Mouse (Mus musculus): ENCODE measurements at regions not wholly inside any gene's neighbourhood (a gene's known extent, or its start where the extent isn't known, plus 50 kb on each side); places are given as distances from the start of the nearest gene placed in this dataset.

DNA sequence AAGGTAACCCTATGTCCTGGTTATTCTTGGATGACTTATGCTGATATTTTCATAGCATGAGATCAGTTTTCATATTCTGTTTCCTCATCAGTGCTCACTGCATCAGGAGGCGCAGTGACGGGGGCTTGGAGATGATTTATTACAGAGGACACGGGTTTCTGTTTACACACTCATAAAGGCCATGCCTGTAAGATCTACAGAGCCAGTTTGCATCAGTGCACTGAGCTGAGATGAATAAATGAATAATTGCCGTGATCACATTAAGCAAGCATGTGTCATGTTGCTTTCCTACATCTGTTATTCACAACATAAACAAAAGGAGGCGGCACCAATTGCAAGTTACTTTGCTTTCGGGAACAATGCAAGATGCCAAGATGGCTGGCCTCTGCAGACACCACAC, 271.6 kb downstream of the Rnf144a start:
- DNase-seq (ENCODE audit: low spot score in 2 of 2): no peak

DNA sequence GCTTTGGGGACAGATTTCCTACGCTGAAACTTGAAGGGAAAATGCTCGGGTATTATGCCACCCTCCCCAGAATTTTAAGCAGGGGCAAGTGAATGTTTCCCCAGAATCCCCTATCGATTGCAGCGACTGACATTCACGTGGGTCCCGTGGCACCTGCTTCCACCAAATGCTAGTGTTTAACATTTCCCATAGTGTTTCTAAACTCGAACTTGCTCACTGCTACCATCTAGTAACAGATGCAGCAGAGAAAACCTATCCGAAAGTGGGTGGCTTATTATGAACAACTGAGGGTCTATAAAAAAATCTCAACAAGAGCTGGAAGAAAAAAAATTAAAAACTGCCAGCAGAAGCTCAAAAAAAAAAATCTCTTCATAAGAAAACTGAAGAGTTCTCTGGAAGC, 284.2 kb downstream of the Rnf144a start:
- peak in 1 of 2 experiments; percentile 72 for DNase-seq (ENCODE audit: low spot score in 2 of 2)

DNA sequence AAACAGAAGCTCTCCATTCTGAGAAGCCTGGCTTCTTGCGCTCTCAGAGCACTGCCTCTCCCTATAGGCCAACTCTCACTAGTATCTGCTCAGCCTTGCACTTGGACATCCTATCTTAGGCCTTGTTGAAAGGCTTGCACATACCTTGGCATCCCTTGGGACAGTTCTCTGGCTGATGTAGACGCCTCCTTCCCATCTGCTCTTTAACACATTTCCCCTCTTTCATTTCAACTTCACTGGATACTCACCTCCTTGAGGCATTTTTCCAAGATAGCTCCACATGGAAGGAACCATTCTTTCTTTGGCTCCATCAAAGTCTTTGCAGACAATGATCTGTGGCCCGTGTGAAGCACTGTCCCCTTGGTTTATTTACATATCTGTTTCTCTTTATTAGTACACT, 285.0 kb downstream of the Rnf144a start:
- DNase-seq (ENCODE audit: low spot score in 2 of 2): no peak

GRCm38 (mm10) chr12:26129511-26129910, 285.5 kb downstream of the Rnf144a start:
- no peak for DNase-seq (ENCODE audit: low spot score in 2 of 2)

- DNase-seq (ENCODE audit: low spot score in 2 of 2): no peak
These were observed 286.2 kb downstream of the Rnf144a start for GRCm38 (mm10) chr12:26128851-26129250.

DNA sequence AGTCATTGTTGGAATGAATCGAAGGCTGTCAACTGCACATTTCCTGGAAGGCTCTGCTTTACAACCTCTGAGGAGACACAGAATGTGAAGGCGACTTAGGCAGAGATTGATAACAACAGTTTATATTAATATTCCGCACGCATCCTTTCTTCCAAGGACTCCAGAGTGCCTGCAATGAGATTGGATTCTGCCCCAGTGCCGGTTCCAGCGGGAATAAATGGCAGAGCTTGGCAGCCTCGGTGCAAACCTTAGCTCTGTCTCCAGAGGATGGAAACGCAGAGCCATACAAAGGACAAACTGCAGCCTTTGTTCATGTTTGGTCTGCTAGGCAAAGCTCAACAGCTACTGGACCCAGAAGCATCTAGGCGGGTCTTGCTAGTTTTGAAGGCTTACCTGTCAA, 288.8 kb downstream of the Rnf144a start:
- no peak for DNase-seq (ENCODE audit: low spot score in 2 of 2)

DNA sequence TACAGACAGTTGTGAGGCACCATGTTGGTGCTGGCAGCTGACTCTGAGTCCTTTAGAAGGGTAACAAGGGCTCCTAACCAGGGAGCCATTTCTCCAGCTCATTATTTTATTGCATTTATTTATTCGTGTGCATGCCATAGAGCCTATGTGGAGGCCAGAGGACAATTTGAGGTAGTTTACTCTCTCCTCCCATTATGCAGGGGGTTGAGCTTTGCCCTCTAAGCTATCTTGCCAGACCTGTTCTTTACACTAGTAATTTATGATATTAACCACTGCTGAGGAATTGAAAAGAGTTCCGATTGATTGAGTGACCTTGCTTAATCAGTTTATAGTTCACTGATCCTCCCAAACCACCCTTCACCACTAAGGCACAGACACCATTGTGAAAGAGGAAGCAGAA, 290.8 kb downstream of the Rnf144a start:
- no peak for DNase-seq (ENCODE audit: low spot score in 2 of 2)

DNA sequence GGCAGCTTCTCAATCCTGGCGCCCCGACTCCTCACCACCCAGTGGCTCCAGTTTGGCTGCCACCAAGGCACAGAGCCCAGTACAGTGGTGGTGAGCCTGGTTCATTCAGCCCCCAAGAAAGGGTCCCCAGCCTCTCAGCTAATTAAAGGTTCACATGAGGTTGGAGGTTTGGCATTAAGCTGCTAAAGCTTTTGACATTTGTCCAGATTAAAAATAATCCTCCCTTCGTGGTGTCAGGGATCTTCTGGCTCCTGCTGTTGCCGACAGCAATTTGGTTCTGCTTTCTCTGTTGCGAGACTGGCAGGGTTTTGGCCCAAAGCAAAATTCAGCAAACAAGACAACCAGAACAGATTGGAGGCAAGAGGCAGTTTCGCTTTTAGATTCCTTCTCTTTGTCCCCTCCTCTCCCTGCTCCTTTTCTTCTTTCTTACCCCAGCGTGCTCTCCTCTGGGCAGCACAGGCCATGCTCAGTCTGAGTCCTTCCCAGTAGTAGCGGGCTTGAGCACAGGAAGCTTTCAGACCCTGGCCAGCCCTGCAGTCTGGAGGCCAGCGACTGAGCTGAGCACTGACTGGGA, 299.6 kb downstream of the Rnf144a start:
- no peak for DNase-seq (ENCODE audit: low spot score in 2 of 2)

GRCm38 (mm10) chr12:26112166-26113019, 302.7 kb downstream of the Rnf144a start:
- no peak for DNase-seq (ENCODE audit: low spot score in 2 of 2)

DNA sequence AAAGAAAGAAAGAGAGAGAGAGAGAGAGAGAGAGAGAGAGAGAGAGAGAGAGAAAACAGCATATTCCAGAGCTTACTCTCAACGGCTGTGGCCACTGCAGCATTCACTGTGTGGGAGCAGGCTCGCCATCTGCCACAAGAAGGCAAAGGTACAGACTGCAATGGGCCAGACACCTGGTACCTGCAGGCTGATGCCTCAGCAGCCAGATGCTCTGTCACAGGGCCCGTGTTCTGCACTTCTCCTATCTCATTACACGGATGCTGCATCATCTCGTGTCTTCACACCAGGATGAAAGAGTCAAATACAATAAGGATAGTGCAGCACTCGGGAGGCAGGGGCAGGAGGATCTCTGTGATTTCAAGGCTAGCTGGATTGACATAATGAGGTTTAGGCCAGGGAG, 305.2 kb downstream of the Rnf144a start:
- no peak for DNase-seq (ENCODE audit: low spot score in 2 of 2)

- no peak for DNase-seq (ENCODE audit: low spot score in 2 of 2)
These were observed 310.7 kb downstream of the Rnf144a start for GRCm38 (mm10) chr12:26104372-26104771.

DNA sequence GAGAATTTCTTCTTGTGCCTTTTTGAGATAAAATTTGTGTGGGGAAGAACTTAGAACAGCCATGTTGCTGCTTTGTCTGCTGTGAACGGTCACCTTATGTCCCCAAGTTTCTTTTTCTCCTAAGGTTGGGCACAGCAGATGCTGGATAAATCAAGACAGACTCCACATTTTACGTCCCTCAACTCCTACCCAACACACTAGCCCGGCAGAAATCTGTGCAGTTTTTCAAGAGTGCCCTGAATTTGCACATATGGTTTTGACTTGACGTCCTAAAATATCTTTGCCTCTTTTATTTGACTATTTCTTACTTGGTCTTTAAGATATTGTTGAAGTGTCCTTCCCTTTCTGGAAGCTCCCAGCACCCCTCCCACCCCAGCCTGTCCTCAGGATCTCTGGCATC, 312.7 kb downstream of the Rnf144a start:
- peak in 1 of 2 experiments; percentile 62 for DNase-seq (ENCODE audit: low spot score in 2 of 2)

GRCm38 (mm10) chr12:26100140-26100539, 314.9 kb downstream of the Rnf144a start:
- no peak for DNase-seq (ENCODE audit: low spot score in 2 of 2)

DNA sequence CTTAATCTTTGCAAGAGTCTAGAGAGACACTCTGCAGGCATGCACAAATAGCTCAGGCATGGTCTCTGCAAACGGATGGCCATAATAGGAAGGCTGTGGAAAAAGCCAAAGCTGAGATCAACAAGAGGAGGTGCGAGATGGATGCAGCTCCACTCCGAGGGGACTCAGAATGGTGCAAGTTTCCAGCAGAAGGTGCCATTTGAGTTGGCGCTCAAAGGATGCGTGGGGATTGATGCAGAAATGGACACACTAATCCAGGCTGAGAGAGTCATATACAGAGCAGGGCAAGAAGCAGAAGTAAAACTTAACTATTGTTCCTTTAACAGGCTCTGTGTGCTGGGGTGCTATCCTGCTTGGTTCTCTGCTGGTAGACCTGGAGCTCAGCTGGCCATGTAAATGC, 315.9 kb downstream of the Rnf144a start:
- DNase-seq (ENCODE audit: low spot score in 2 of 2): peak in 1 of 2 experiments; percentile 71

DNA sequence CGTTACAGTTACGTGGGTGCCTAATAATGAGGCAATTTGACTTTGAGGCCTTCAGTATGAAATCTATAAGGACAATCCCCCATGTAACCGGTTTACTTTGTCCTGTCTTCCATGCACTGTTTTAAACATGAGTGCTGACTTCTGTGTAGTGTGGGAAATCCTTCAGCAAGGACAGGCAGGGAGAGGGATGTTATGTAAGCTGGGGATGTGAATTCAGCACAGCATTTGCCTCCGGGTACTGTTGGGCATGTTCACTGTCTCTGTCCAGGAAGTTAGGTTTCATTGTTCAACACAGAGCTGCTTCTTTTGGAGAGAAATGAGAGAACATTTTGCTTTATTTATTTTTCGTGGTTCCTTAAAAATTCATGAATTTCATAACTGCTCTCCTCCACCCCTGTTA, 322.7 kb downstream of the Rnf144a start:
- no peak for DNase-seq (ENCODE audit: low spot score in 2 of 2)

GRCm38 (mm10) chr12:26091865-26092264, 323.2 kb downstream of the Rnf144a start:
- peak in 1 of 2 experiments; percentile 57 for DNase-seq (ENCODE audit: low spot score in 2 of 2)

DNA sequence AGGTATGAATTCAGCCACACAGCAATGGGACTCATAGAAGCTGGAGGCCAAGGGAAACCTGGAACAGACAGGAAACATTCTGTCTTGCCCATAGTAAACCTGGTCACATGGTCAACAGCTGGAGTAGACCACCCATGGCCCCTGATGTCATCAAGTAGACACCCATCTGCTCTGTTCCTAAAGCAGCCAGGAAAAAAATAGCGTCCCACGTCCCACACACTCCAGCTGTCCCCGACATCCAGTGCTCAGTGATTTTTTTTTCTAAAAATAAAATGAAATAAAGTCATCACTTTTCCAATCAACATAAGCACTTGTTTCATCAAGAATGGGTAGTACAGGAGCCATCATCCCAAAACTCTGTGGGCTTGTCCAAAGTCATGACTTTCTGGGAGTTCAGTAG, 326.7 kb downstream of the Rnf144a start:
- DNase-seq (ENCODE audit: low spot score in 2 of 2): peak in 1 of 2 experiments; percentile 78

- DNase-seq (ENCODE audit: low spot score in 2 of 2): peak in 1 of 2 experiments; percentile 67
These were observed 328.1 kb downstream of the Rnf144a start for GRCm38 (mm10) chr12:26086923-26087322.

- DNase-seq (ENCODE audit: low spot score in 2 of 2): no peak
These were observed 328.6 kb downstream of the Rnf144a start for GRCm38 (mm10) chr12:26086414-26086813.

DNA sequence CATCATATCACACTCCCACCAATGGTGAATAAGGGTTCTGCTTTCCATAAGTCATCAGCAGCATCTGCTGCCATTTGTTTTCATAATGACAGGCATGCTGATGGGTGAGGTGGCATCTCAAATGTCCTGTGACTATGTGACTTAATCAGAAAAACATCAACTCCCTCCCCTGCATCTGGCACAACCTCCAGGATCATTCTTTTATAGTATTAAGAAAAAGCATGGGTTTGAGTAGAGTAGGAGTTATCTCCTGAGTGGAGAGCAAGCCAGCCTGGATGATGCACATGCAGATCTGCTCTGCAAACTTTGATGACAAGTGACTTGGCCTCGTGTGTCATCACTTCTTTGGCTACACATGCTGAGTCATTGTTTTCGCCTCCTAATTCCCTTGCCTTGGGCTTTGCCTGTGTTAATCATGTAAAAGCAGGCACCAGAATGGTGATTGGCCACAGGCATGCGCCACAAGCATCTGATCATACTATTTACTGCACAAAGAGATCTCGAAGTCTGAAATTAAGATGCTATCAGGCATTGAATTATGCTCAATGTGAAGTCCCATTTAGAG, 335.9 kb downstream of the Rnf144a start:
- no peak for DNase-seq (ENCODE audit: low spot score in 2 of 2)

GRCm38 (mm10) chr12:26075638-26076254, 339.3 kb downstream of the Rnf144a start:
- no peak for DNase-seq (ENCODE audit: low spot score in 2 of 2)

DNA sequence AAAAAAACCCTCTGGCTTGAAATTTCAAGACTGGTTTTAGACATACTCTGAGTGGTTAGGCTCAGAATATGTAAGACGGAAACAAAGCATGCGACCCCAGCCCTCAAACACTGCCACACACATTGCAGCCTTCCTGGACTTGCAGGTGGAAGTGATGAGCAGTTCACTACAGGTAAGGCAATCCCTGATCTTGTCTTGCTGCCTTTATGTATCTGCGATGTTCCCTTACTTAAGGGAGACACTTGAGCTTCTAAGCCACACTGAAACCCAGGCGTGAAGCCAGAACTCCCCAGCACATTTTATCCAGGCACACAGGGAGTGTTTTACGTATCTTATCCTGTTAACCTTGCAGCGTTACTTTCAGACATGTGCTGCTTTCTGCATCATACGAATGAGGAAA, 342.9 kb downstream of the Rnf144a start:
- no peak for DNase-seq (ENCODE audit: low spot score in 2 of 2)

GRCm38 (mm10) chr12:26071610-26072009, 343.4 kb downstream of the Rnf144a start:
- peak; percentile 68 to 82 for DNase-seq (ENCODE audit: low spot score in 2 of 2)
